Comparison of ENCODE assay signal across 18 mouse cellular contexts in the genomic region with DNA sequence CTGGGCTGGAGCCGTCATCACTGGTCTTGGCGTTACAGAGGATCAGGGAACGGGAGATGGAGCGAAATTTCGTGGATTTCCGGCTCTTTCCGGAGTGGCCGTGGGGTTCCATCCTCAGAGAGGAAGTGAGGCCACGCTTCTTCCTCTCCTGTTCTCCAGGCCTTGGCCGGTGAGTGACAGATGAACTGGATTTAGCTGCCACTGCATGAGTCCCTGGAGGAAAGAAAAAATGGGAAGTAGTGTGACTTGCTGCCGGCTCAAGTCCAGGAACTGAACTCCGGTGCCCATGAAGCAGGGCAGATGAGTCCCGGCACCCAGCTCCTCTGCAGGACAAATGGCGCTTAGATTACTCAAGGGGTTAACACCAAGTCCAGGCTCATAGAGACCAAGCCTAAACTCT. TPM values are rescaled to one million over a fixed set of nuclear protein-coding genes. Genes with fewer than 3 reads are reported as not detected.
DNase-seq lines count a peak whose midpoint lies in the region; ATAC-seq and TF ChIP-seq lines count a peak whose summit lies in the region.
"Had no signal": no experiment of that assay in that cellular context is flagged by ENCODE, and none has a peak within 500 bp of the region (broad histone marks: within the 10 kb centered on the region; RNA-seq: fewer than 3 reads in every experiment).

No protein-coding gene starts in this region.

- no peaks in the 10 kb centered on the region for H3K36me3 ChIP-seq in liver, adult 2 months (ENCODE audit: control insufficient read depth, insufficient read depth, low read length)
- no peaks in the 10 kb centered on the region for H3K36me3 ChIP-seq in splenic B cell, adult 2 months (ENCODE audit: control insufficient read depth, insufficient read depth, low read length, poor library complexity, severe bottlenecking)
- H3K36me3 ChIP-seq: heart, embryonic 15.5 days; hindbrain, embryonic 15.5 days; limb, embryonic 13.5 days; midbrain, embryonic 10.5 days had no signal

- ATAC-seq in granulocyte monocyte progenitor cell, adult 5-6 weeks (replicated peaks; ENCODE audit: poor library complexity, severe bottlenecking): peak; percentile 81
- ATAC-seq: forebrain, embryonic 13.5 days; intestine, postnatal 0 days; liver, postnatal 0 days had no signal

- DNase-seq in gastrocnemius, adult 2 months: no peak
- DNase-seq in gastrocnemius, adult 18-20 months (ENCODE audit: low spot score): no peak
- DNase-seq in liver, adult 2 months (ENCODE audit: extremely low read depth, low read depth, low spot score): peak; percentile 15
- DNase-seq in liver: no peak
- peak; percentile 8 for DNase-seq in splenic B cell, adult 2 months (ENCODE audit: low read depth, low spot score)
- DNase-seq in retina, postnatal 1 day: no peak
- DNase-seq: gastrocnemius, postnatal 36 days; liver, postnatal 0 days; lung, postnatal 14 days; thymus, adult 18-20 months had no signal

- intact Hi-C loops in gastrocnemius, adult 2 months (cut with DNase I): no loop called here

- 0 out of 2 replicates have a peak overlapping the region, but pooled peaks have one; percentile 6 for H3K27ac ChIP-seq in gastrocnemius, adult 2 months
- no peak overlapping the region for H3K27ac ChIP-seq in liver, adult 2 months (replicated peaks; ENCODE audit: insufficient read depth, low read depth, low read length)
- H3K27ac ChIP-seq: forebrain, embryonic 13.5 days; heart, embryonic 15.5 days; hindbrain, embryonic 15.5 days; limb, embryonic 13.5 days; midbrain, embryonic 10.5 days had no signal

- no peaks in the 10 kb centered on the region for H3K79me2 ChIP-seq in liver, adult 2 months (ENCODE audit: control insufficient read depth, insufficient read depth, low read length)

- no peak overlapping the region for H3K9ac ChIP-seq in liver, adult 2 months (ENCODE audit: low read depth, low read length)
- H3K9ac ChIP-seq: forebrain, embryonic 13.5 days; heart, embryonic 15.5 days; hindbrain, embryonic 15.5 days; limb, embryonic 13.5 days; liver, postnatal 0 days had no signal

- TF ChIP-seq POLR2A in liver, adult 2 months (IDR thresholded peaks at IDR 0.05; ENCODE audit: extremely low read depth, insufficient read depth, low read length): no peak

- TF ChIP-seq CTCF in gastrocnemius, adult 2 months (IDR thresholded peaks at IDR 0.05): no peak
- TF ChIP-seq CTCF in liver, adult 2 months (IDR thresholded peaks at IDR 0.05; ENCODE audit: low read depth, low read length): no peak

- H3K4me1 ChIP-seq in liver, adult 2 months (ENCODE audit: control insufficient read depth, insufficient read depth, low read length): no peaks in the 10 kb centered on the region
- H3K4me1 ChIP-seq: forebrain, embryonic 13.5 days; hindbrain, embryonic 15.5 days; midbrain, embryonic 10.5 days had no signal

- 82% methylated on average over 14 of the region's 14 CpGs for WGBS in liver, adult 2 months

- no peaks in the 10 kb centered on the region for H3K27me3 ChIP-seq in liver, adult 2 months (ENCODE audit: control insufficient read depth, insufficient read depth, low read length)
- no peaks in the 10 kb centered on the region for H3K27me3 ChIP-seq in splenic B cell, adult 2 months (ENCODE audit: control insufficient read depth, insufficient read depth, low read length, poor library complexity, severe bottlenecking)
- H3K27me3 ChIP-seq: forebrain, embryonic 13.5 days; heart, embryonic 15.5 days; hindbrain, embryonic 15.5 days; limb, embryonic 13.5 days had no signal

- H3K4me3 ChIP-seq in gastrocnemius, adult 2 months: peak overlapping the region; percentile 42
- H3K4me3 ChIP-seq in liver, adult 2 months (ENCODE audit: insufficient read depth, low read depth, low read length): no peak overlapping the region
- H3K4me3 ChIP-seq: forebrain, embryonic 13.5 days; heart, embryonic 15.5 days; hindbrain, embryonic 15.5 days; limb, embryonic 13.5 days; midbrain, embryonic 10.5 days; myocyte had no signal

RNA-seq across cellular contexts. Expression of a gene that starts 23.0 kb away (rescaled TPM):
- total RNA-seq in gastrocnemius, adult 2 months (2021): 1 to 10 TPM; 1.4 to 1.8 TPM
- 1 to 10 TPM; 1.5 to 2.2 TPM for total RNA-seq in gastrocnemius, adult 18-20 months (2021)
- total RNA-seq in liver, adult 2 months (2014; rRNA removed): 4.1 and 5.0 TPM in 2 replicates
- polyA plus RNA-seq in liver, adult 2 months (2012; rRNA removed): 1.3 and 1.5 TPM in 2 replicates
- total RNA-seq in granulocyte monocyte progenitor cell, adult 5-6 weeks (2014; fragmentation: Nextera tagmentation): 43.0 and 52.2 TPM in 2 replicates
- 66.4 and 71.5 TPM in 2 replicates for total RNA-seq in granulocyte monocyte progenitor cell, adult 5-6 weeks (2017)

Comparison
In these comparisons a context has a peak if more than half of its experiments do, and no peak if none do; other contexts are left out.
1. DNase-seq: peak in liver, adult 2 months (single experiment) and splenic B cell, adult 2 months (single experiment); none in gastrocnemius, adult 2 months (single experiment), gastrocnemius, adult 18-20 months (single experiment), liver (single experiment) and retina, postnatal 1 day (single experiment).